Mouse (Mus musculus): ENCODE measurements around the gene Myh2. TPM values are rescaled to one million over a fixed set of nuclear protein-coding genes. Genes with fewer than 3 reads are reported as not detected.

Myh2 gene
- polyA plus RNA-seq, 1 experiment = 0.03 TPM

- no peaks in the 10 kb centered on the region for H3K36me3 ChIP-seq (ENCODE audit: control insufficient read depth, insufficient read depth, low read length)
- H3K27me3 ChIP-seq (ENCODE audit: control insufficient read depth, insufficient read depth, low read length) = no peaks in the 10 kb centered on the region
- DNase-seq = no peak
- H3K4me3 ChIP-seq (ENCODE audit: control insufficient read depth, insufficient read depth, low read length) = no peak overlapping the region
- no peak for TF ChIP-seq CTCF (IDR thresholded peaks at IDR 0.05; ENCODE audit: borderline replicate concordance, control insufficient read depth, extremely low read depth, insufficient read depth, low read length, poor library complexity)
- no peak for TF ChIP-seq POLR2A (IDR thresholded peaks at IDR 0.05; ENCODE audit: control insufficient read depth, extremely low read depth, insufficient read depth, low read length, poor library complexity)
- 87% methylated on average over 5 of the region's 5 CpGs for WGBS
- H3K27ac ChIP-seq (ENCODE audit: control insufficient read depth, insufficient read depth, low read length) = no peak overlapping the region
- no peaks in the 10 kb centered on the region for H3K4me1 ChIP-seq (replicated peaks; ENCODE audit: control insufficient read depth, insufficient read depth, low read length)
These were observed 25.1 kb upstream of the Myh2 start for GRCm38 (mm10) chr11:67145482-67146408.

DNA sequence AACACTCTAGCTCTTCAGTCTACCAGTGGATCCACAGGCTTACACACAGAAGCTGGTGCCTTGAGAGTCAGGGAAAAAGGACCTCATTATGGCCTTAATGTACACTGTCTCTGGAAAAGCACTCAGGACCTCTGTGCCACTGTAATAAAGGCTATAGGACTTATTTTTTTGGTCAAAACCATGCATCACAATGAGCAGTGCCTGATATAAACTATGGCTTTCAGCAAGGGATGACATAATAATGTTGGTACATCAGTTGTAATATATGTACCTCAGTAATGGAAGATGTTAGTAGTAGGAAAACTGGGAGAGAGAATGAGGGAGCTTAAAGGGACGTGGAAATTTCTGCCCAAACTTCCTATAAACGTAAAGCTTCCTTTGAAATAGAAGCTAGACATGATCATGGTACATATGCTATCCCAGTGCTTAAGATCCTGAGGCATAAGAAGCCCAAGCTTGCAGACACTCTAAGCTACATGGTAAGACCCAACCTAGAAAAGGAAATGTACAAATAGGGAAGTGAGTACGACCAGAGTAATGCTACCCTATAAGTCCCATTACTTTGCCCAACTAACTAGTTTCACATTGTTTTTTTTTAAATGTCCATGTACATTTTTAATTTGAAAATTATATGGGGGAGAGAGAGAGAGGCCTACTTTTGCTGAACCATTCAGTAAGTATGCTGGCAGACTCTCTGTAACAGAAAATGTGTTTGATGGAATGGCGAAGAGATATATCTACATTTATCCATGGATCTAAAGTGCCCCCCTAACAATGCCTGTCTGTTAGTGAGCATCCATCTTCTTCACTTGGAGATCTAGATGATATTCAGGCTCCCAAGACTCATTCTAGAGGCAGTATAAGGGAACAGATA, 24.2 kb upstream of the Myh2 start:
- WGBS = 80% methylated on average over 4 of the region's 4 CpGs
- no peak overlapping the region for H3K27ac ChIP-seq (ENCODE audit: control insufficient read depth, insufficient read depth, low read length)
- no peak for DNase-seq
- no peak overlapping the region for H3K4me3 ChIP-seq (ENCODE audit: control insufficient read depth, insufficient read depth, low read length)
- H3K36me3 ChIP-seq (ENCODE audit: control insufficient read depth, insufficient read depth, low read length) = no peaks in the 10 kb centered on the region
- TF ChIP-seq CTCF (IDR thresholded peaks at IDR 0.05; ENCODE audit: borderline replicate concordance, control insufficient read depth, extremely low read depth, insufficient read depth, low read length, poor library complexity) = no peak
- TF ChIP-seq POLR2A (IDR thresholded peaks at IDR 0.05; ENCODE audit: control insufficient read depth, extremely low read depth, insufficient read depth, low read length, poor library complexity) = no peak
- no peaks in the 10 kb centered on the region for H3K27me3 ChIP-seq (ENCODE audit: control insufficient read depth, insufficient read depth, low read length)
- H3K4me1 ChIP-seq (replicated peaks; ENCODE audit: control insufficient read depth, insufficient read depth, low read length) = no peaks in the 10 kb centered on the region

GRCm38 (mm10) chr11:67147283-67147921, 23.4 kb upstream of the Myh2 start:
- no peak overlapping the region for H3K27ac ChIP-seq (ENCODE audit: control insufficient read depth, insufficient read depth, low read length)
- TF ChIP-seq POLR2A (IDR thresholded peaks at IDR 0.05; ENCODE audit: control insufficient read depth, extremely low read depth, insufficient read depth, low read length, poor library complexity) (no peak), CTCF (IDR thresholded peaks at IDR 0.05; ENCODE audit: borderline replicate concordance, control insufficient read depth, extremely low read depth, insufficient read depth, low read length, poor library complexity) (no peak)
- no peak for DNase-seq
- H3K4me3 ChIP-seq (ENCODE audit: control insufficient read depth, insufficient read depth, low read length) = no peak overlapping the region
- no peaks in the 10 kb centered on the region for H3K36me3 ChIP-seq (ENCODE audit: control insufficient read depth, insufficient read depth, low read length)
- H3K4me1 ChIP-seq (replicated peaks; ENCODE audit: control insufficient read depth, insufficient read depth, low read length) = no peaks in the 10 kb centered on the region
- WGBS = 92% methylated on average over 12 of the region's 12 CpGs
- no peaks in the 10 kb centered on the region for H3K27me3 ChIP-seq (ENCODE audit: control insufficient read depth, insufficient read depth, low read length)

GRCm38 (mm10) chr11:67148286-67149012, 22.4 kb upstream of the Myh2 start:
- no peak for DNase-seq
- no peak for TF ChIP-seq POLR2A (IDR thresholded peaks at IDR 0.05; ENCODE audit: control insufficient read depth, extremely low read depth, insufficient read depth, low read length, poor library complexity)
- TF ChIP-seq CTCF (IDR thresholded peaks at IDR 0.05; ENCODE audit: borderline replicate concordance, control insufficient read depth, extremely low read depth, insufficient read depth, low read length, poor library complexity) = no peak
- H3K27ac ChIP-seq (ENCODE audit: control insufficient read depth, insufficient read depth, low read length) = no peak overlapping the region
- WGBS = 85% methylated on average over 4 of the region's 4 CpGs
- H3K36me3 ChIP-seq (ENCODE audit: control insufficient read depth, insufficient read depth, low read length) = no peaks in the 10 kb centered on the region
- no peaks in the 10 kb centered on the region for H3K27me3 ChIP-seq (ENCODE audit: control insufficient read depth, insufficient read depth, low read length)
- H3K4me1 ChIP-seq (replicated peaks; ENCODE audit: control insufficient read depth, insufficient read depth, low read length) = no peaks in the 10 kb centered on the region
- H3K4me3 ChIP-seq (ENCODE audit: control insufficient read depth, insufficient read depth, low read length) = no peak overlapping the region

DNA sequence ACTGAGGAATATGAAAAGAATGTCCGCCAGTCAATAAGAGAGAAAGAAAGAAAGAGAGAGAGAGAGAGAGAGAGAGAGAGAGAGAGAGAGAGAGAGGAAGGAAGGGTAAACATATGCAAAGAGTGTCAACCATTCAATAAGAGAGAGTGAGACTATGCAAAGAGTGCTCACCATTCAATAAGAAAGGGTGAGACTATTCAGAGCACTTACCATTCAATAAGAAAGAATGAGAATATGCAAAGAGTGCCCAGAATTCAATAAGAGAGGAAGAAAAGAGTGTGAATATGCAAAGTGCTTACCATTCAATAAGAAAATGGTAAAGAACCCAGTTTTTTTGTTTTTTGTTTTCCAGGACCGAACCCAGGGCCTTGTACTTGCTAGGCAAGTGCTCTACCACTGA, 20.6 kb upstream of the Myh2 start:
- Histone ChIP-seq H3K4me3 (ENCODE audit: control insufficient read depth, insufficient read depth, low read length) (no peak overlapping the region), H3K4me1 (replicated peaks; ENCODE audit: control insufficient read depth, insufficient read depth, low read length) (no peaks in the 10 kb centered on the region), H3K27me3 (ENCODE audit: control insufficient read depth, insufficient read depth, low read length) (no peaks in the 10 kb centered on the region), H3K36me3 (ENCODE audit: control insufficient read depth, insufficient read depth, low read length) (no peaks in the 10 kb centered on the region), H3K27ac (ENCODE audit: control insufficient read depth, insufficient read depth, low read length) (no peak overlapping the region)
- 90% methylated on average over 2 of the region's 2 CpGs for WGBS
- no peak for DNase-seq
- TF ChIP-seq CTCF (IDR thresholded peaks at IDR 0.05; ENCODE audit: borderline replicate concordance, control insufficient read depth, extremely low read depth, insufficient read depth, low read length, poor library complexity) (no peak), POLR2A (IDR thresholded peaks at IDR 0.05; ENCODE audit: control insufficient read depth, extremely low read depth, insufficient read depth, low read length, poor library complexity) (no peak)
